Mouse (Mus musculus): ENCODE measurements around the gene Apom. TPM values are rescaled to one million over a fixed set of nuclear protein-coding genes. Genes with fewer than 3 reads are reported as not detected.

The Apom gene
- polyA plus RNA-seq (2014; fragmentation: Nextera tagmentation; extraction: Ambion mirVana), result 9.7 and 10.4 TPM in 2 replicates

DNA sequence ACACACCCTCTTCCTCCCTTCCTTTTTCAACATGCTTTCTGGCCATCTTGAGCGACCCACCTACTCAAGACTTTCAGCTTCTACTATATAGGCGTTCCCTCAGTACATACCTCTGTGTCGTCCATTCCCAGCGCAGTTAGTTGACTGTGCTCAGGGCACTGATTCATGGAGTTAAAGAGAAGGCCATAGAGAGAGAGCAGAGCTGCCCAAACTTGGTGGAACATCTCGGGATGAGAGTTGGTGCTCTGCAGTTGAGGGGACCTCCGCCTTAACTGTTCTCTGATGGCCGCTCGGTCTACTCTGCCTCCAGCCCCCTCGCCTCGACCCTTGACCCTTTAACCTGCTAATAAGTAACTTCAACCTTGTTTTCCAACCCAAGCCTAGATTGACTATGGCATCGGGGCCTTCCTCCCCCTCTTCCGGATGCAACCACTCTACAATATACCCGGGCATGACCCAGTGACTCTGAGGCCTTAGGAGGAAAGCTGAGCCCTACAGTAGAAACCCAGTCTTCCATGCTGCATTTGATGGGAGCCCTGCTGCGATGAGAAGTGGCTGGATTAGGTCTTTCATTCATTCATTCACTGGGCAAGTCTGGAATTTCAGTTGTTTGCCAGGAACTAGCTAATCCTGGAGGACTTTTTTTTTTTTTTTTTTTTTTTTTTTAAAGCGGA is at the start of gene Apom:
TSS of gene Apom (minus strand) at position 551 of the 674 bp plus-strand sequence.
- H3K4me1 ChIP-seq (ENCODE audit: control insufficient read depth, insufficient read depth, low read length), result peaks cover 25% of the 10 kb centered on the region; the same call in 1 of the 2 replicates
- H3K4me2 ChIP-seq (replicated peaks; ENCODE audit: low read depth, low read length), result no peak within 1 kb of the TSS
- H3K9ac ChIP-seq (ENCODE audit: low read depth, low read length), result no peak within 1 kb of the TSS
- H3K27me3 ChIP-seq (ENCODE audit: control insufficient read depth, insufficient read depth, low read length), result no peaks in the 10 kb centered on the region
- no peak within 1 kb of the TSS for H3K4me3 ChIP-seq (ENCODE audit: low read length)
- H3K36me3 ChIP-seq (ENCODE audit: control insufficient read depth, insufficient read depth, low read length), result peaks cover 8% of the 10 kb centered on the region; the same call in 1 of the 2 replicates
- 61% methylated on average over 15 of the region's 15 CpGs for WGBS
- H3K9me3 ChIP-seq (ENCODE audit: control insufficient read depth, low read length), result no peaks in the 10 kb centered on the region
- H3K27ac ChIP-seq (ENCODE audit: low read depth, low read length), result peak within 1 kb of the TSS; percentile 51; the same call in 1 of the 2 replicates
- no peak for ATAC-seq (ENCODE audit: low FRiP score, low TSS enrichment)

DNA sequence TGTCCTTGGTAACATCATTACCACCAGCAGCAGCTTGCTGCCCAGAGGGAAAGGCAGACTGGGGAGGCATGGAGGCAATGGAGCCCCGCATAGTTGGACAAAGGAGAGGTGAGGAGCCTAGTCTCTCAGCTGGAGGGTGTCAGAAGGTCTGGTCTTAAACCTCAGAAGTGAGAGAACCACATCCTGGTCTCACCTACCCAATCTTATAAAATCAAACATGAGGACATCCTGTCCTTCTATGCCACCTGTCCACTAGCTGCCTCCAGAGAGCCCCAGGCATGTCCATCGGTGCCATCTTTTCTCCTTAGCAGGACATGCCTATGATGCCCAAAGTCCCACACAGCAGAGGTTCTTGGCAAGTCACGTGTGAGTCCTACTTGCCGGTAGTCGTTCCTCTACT is 48.2 kb upstream of the Apom start:
- Histone ChIP-seq H3K9ac (ENCODE audit: low read depth, low read length) (no peak overlapping the region), H3K9me3 (ENCODE audit: control insufficient read depth, low read length) (no peaks in the 10 kb centered on the region), H3K4me3 (ENCODE audit: low read length) (no peak overlapping the region), H3K27ac (ENCODE audit: low read depth, low read length) (no peak overlapping the region), H3K4me1 (ENCODE audit: control insufficient read depth, insufficient read depth, low read length) (no peaks in the 10 kb centered on the region), H3K36me3 (ENCODE audit: control insufficient read depth, insufficient read depth, low read length) (no peaks in the 10 kb centered on the region), H3K4me2 (replicated peaks; ENCODE audit: low read depth, low read length) (no peak overlapping the region), H3K27me3 (ENCODE audit: control insufficient read depth, insufficient read depth, low read length) (no peaks in the 10 kb centered on the region)
- 88% methylated on average over 5 of the region's 5 CpGs for WGBS
- no peak for ATAC-seq (ENCODE audit: low FRiP score, low TSS enrichment)

DNA sequence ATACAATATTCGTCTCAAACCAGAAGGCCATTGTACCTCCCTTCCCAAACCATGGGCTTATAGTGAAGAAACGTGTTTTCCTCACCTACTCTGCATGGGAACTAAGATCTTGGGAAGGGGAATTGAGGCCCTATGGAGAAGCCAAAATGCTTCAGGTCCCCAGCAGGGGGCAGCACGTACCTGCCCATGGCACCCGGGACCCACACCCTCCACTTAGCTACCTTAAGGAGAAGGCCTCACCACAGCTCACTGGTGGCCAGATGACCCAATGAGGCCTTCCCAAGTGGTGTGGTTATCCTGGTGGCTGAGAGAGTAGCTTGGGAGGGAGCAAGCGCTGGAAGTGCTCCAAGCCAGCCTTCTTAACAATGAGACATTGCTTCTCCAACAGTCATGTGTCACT is 46.7 kb upstream of the Apom start:
- Histone ChIP-seq H3K9ac (ENCODE audit: low read depth, low read length) (no peak overlapping the region), H3K27ac (ENCODE audit: low read depth, low read length) (no peak overlapping the region), H3K27me3 (ENCODE audit: control insufficient read depth, insufficient read depth, low read length) (no peaks in the 10 kb centered on the region), H3K36me3 (ENCODE audit: control insufficient read depth, insufficient read depth, low read length) (no peaks in the 10 kb centered on the region), H3K4me3 (ENCODE audit: low read length) (no peak overlapping the region), H3K4me1 (ENCODE audit: control insufficient read depth, insufficient read depth, low read length) (no peaks in the 10 kb centered on the region), H3K4me2 (replicated peaks; ENCODE audit: low read depth, low read length) (no peak overlapping the region), H3K9me3 (ENCODE audit: control insufficient read depth, low read length) (no peaks in the 10 kb centered on the region)
- 19% methylated on average over 5 of the region's 5 CpGs for WGBS
- peak; percentile 82 for ATAC-seq (ENCODE audit: low FRiP score, low TSS enrichment)

DNA sequence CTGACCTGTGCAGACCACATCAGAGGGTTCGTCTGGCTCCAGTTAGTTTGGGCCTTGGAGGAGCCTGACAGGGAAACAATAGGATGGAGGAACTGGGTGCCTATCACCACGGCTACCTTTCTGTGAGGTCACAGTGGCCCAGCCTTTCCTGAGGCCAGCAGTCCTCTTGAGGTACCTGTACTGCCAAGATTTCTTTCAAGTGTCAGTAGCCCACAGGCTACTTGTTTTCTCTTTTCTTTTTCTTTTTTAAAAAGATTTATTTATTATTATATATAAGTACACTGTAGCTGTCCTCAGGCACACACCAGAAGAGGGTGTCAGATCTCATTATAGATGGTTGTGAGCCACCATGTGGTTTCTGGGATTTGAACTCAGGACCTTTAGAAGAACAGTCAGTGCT is 44.1 kb upstream of the Apom start, which contains the start of gene Aif1:
TSS of gene Aif1 (minus strand) at position 101 of the 400 bp plus-strand sequence.
- H3K4me2 ChIP-seq (replicated peaks; ENCODE audit: low read depth, low read length), result no peak within 1 kb of the TSS
- H3K4me3 ChIP-seq (ENCODE audit: low read length), result no peak within 1 kb of the TSS
- H3K27me3 ChIP-seq (ENCODE audit: control insufficient read depth, insufficient read depth, low read length), result no peaks in the 10 kb centered on the region
- no peak for ATAC-seq (ENCODE audit: low FRiP score, low TSS enrichment)
- no peak within 1 kb of the TSS for H3K9ac ChIP-seq (ENCODE audit: low read depth, low read length)
- WGBS, result 42% methylated on average over 2 of the region's 2 CpGs
- no peak within 1 kb of the TSS for H3K27ac ChIP-seq (ENCODE audit: low read depth, low read length)
- no peaks in the 10 kb centered on the region for H3K9me3 ChIP-seq (ENCODE audit: control insufficient read depth, low read length)
- no peaks in the 10 kb centered on the region for H3K4me1 ChIP-seq (ENCODE audit: control insufficient read depth, insufficient read depth, low read length)
- H3K36me3 ChIP-seq (ENCODE audit: control insufficient read depth, insufficient read depth, low read length), result no peaks in the 10 kb centered on the region

DNA sequence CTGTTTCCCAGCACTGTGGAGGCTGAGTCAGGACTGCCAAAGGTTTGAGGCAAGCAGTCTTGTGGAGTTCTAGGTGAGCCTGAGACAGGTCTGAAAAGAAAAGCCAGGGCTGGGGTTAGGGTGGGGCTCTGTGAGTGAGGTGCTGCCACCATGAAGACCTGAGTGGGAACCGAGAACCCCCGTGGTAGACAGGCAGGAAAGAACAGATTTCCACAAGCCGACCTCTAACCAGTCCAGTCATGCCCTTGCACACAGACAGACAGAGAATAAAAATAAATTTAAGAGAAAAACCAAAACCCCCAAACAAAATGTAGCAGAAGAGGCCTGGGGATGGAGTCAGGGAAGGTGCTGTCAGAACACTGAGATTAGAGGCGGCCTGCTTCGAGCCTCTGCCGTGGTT is 43.5 kb upstream of the Apom start:
- ATAC-seq (ENCODE audit: low FRiP score, low TSS enrichment), result no peak
- no peaks in the 10 kb centered on the region for H3K27me3 ChIP-seq (ENCODE audit: control insufficient read depth, insufficient read depth, low read length)
- H3K27ac ChIP-seq (ENCODE audit: low read depth, low read length), result no peak overlapping the region
- no peaks in the 10 kb centered on the region for H3K9me3 ChIP-seq (ENCODE audit: control insufficient read depth, low read length)
- no peak overlapping the region for H3K9ac ChIP-seq (ENCODE audit: low read depth, low read length)
- no peaks in the 10 kb centered on the region for H3K36me3 ChIP-seq (ENCODE audit: control insufficient read depth, insufficient read depth, low read length)
- no peaks in the 10 kb centered on the region for H3K4me1 ChIP-seq (ENCODE audit: control insufficient read depth, insufficient read depth, low read length)
- H3K4me3 ChIP-seq (ENCODE audit: low read length), result no peak overlapping the region
- WGBS, result 67% methylated on average over 6 of the region's 6 CpGs
- H3K4me2 ChIP-seq (replicated peaks; ENCODE audit: low read depth, low read length), result no peak overlapping the region

DNA sequence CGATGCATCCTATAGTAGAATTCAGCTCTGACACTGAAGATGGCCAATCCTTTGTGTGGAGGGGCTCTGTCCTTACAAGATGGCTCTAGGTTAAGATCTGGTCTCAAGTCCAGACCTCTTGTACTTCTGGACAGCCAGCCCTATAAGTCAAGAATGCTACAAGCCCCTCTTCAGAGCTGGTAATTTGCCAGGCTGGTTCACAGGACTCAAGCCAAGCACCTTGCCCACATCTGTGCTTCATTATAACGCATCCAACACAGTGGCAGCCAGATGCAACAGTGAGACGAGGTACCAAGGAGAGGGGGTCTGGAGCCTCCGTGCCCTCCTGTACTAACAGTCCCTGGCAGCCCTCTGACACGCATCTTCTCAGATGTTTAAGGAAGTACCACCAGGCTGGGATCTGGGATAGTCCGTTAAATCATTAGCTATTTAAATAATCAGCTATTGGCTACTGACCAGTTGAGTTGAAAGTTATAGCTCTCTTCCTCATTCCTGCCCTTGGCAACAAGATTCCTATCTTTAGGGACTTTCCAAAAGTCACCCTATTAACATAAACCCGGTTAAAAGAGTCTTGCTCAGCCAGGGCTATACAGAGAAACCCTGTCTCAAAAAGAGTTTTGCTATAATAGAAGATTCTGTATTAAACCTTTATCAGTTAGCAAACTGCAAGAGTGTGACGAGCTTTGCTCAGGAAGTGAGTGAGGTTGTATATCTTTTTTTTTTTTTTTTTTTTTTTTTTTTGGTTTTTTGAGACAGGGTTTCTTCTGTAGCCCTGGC is 42.5 kb upstream of the Apom start:
- H3K4me3 ChIP-seq (ENCODE audit: low read length), result no peak overlapping the region
- H3K9ac ChIP-seq (ENCODE audit: low read depth, low read length), result no peak overlapping the region
- no peak overlapping the region for H3K4me2 ChIP-seq (replicated peaks; ENCODE audit: low read depth, low read length)
- WGBS, result 67% methylated on average over 8 of the region's 8 CpGs
- H3K27me3 ChIP-seq (ENCODE audit: control insufficient read depth, insufficient read depth, low read length), result no peaks in the 10 kb centered on the region
- no peaks in the 10 kb centered on the region for H3K9me3 ChIP-seq (ENCODE audit: control insufficient read depth, low read length)
- H3K4me1 ChIP-seq (ENCODE audit: control insufficient read depth, insufficient read depth, low read length), result no peaks in the 10 kb centered on the region
- ATAC-seq (ENCODE audit: low FRiP score, low TSS enrichment), result no peak
- no peak overlapping the region for H3K27ac ChIP-seq (ENCODE audit: low read depth, low read length)
- H3K36me3 ChIP-seq (ENCODE audit: control insufficient read depth, insufficient read depth, low read length), result no peaks in the 10 kb centered on the region

DNA sequence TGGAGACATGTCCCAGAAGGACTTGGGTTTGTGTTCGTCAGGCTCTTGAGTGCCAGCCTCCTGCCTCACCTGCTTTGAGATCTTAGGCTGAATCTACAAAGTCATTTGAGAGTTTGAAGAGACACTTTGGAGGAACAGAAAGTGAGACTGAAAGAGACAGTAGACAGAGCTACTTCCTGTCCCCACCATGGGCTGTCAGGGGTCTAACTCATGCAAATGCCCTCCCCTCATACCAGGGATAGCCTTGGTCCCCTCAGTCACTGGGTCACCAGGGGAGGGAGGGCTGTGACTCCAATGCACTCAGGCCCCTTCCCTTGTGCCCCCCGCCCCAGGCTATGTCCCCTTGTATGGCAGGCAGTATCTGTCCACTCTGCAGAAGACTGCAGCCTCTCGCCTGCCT is 41.5 kb upstream of the Apom start:
- no peak for ATAC-seq (ENCODE audit: low FRiP score, low TSS enrichment)
- Histone ChIP-seq H3K4me1 (ENCODE audit: control insufficient read depth, insufficient read depth, low read length) (no peaks in the 10 kb centered on the region), H3K4me3 (ENCODE audit: low read length) (no peak overlapping the region), H3K4me2 (replicated peaks; ENCODE audit: low read depth, low read length) (no peak overlapping the region), H3K9me3 (ENCODE audit: control insufficient read depth, low read length) (no peaks in the 10 kb centered on the region), H3K27me3 (ENCODE audit: control insufficient read depth, insufficient read depth, low read length) (no peaks in the 10 kb centered on the region), H3K36me3 (ENCODE audit: control insufficient read depth, insufficient read depth, low read length) (no peaks in the 10 kb centered on the region), H3K27ac (ENCODE audit: low read depth, low read length) (no peak overlapping the region), H3K9ac (ENCODE audit: low read depth, low read length) (no peak overlapping the region)
- 77% methylated on average over 3 of the region's 3 CpGs for WGBS

DNA sequence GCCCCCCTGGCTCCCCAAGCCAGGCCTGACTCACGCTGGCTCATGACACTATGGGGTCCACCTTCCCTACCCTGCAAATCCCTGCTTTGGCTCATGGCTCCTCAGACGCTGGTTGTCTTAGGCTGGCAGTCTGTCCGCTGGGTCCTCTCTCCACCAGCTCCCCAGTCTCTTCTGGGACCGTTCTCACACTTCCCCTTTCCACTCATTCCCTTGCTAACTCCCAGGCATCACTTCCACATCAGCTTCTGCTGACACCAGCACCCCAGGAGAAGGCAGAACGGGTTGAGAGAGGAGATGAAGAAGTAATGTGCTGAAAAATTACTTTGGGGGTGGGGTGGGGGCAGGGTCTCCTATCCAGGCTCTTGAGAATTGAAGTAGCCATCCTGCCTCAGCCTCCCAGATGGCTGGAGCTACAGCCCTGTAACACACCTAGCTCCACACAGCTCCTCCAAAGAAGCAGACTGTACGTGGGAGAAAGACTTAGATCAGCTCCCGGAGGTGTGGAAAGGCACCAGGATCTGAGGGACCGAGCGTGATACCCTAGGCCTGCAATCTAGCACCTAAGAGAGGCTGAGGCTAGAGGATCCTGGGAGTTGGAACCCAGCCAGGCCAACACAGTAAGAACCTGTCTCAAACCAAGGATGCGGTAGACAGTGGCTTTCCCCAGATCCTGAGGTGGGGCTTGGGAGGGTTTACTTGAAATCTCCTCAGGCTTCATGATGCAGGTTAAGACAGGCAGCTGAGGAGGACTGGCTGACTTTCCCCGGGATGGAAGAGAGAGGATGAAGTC is 40.8 kb upstream of the Apom start:
- H3K27ac ChIP-seq (ENCODE audit: low read depth, low read length), result no peak overlapping the region
- H3K4me2 ChIP-seq (replicated peaks; ENCODE audit: low read depth, low read length), result no peak overlapping the region
- no peak overlapping the region for H3K4me3 ChIP-seq (ENCODE audit: low read length)
- WGBS, result 72% methylated on average over 11 of the region's 11 CpGs
- no peaks in the 10 kb centered on the region for H3K27me3 ChIP-seq (ENCODE audit: control insufficient read depth, insufficient read depth, low read length)
- H3K4me1 ChIP-seq (ENCODE audit: control insufficient read depth, insufficient read depth, low read length), result no peaks in the 10 kb centered on the region
- no peaks in the 10 kb centered on the region for H3K36me3 ChIP-seq (ENCODE audit: control insufficient read depth, insufficient read depth, low read length)
- ATAC-seq (ENCODE audit: low FRiP score, low TSS enrichment), result no peak
- no peak overlapping the region for H3K9ac ChIP-seq (ENCODE audit: low read depth, low read length)
- H3K9me3 ChIP-seq (ENCODE audit: control insufficient read depth, low read length), result no peaks in the 10 kb centered on the region

Measured in kidney, embryonic 14.5 days (tissue).